Mouse (Mus musculus): ENCODE data around the gene Rgl1. TPM values are rescaled to one million over a fixed set of nuclear protein-coding genes. Genes with fewer than 3 reads are reported as not detected.
"Not testable (repeated sequence)": the region's sequence is repeated elsewhere in the genome, so short reads cannot be mapped to it uniquely, and the experiment has no call there.

Gene Rgl1
- polyA plus RNA-seq, 2 experiments from 2014 or later: 0.09 to 0.19 TPM

DNA sequence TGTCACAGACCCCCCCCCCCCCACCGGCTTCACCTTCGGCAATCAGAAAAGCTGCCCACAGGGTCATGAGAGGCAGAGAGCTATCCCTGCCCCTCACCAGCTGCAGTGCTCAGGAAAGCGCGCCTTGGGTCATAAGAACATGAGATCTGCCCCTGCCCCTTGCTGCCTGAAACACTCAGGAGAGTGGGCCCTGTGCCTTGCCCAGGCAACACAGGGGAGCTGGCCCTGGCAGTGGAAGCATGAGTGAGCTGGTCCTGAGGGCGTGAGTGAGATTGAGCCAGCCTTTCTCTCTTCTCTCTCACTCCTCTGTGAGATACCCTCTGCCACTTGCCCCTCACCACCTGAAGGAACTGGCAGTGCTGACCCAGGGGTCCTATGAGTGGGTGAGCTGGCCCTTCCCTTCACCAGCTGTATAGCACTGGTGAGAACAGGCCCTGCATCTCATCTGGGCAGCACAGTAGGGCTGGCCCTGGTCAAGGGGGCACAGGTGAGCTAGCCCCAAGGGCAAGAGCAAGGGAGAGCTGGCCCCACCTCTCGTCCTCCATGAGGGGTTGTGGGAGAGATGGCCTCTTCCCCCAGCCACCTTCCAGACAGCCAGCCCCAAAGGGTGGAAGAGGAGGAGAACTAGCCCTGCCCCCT, 115.2 kb downstream of the Rgl1 start:
- no peak for ATAC-seq

DNA sequence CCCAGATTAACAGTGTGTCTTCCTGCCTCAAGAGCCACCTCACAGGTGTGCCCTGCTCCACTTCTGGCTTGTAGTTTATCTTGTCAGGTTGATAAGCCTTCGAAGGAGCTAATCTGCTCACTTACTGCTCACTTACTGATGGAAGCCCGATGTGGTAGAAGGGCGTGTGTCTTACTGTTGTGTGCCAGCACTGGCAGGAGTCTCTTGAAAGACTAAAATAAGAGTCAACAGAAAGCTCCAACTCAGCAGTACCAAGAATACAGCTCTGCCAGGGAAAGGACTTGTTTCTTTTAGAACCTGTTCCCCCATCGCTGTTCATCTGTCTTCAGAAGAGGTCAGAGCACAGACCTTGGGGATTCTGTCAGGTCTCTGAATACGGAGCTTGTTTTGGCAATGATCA, 118.1 kb downstream of the Rgl1 start:
- ATAC-seq: no peak

DNA sequence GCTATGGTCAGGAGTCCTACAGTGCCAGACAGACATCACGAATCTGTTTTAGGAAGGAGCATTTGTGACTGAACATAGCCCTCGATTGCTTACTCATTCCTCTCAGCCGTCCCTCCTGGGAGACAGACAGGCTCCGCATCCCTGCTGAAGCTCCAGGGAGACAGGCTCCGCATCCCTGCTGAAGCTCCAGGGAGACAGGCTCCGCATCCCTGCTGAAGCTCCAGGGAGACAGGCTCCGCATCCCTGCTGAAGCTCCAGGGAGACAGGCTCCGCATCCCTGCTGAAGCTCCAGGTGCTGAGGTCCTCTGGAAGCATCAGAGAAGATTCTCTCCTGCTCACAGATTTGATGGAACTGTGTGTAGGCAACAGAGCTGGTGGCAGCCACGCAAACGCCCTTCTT, 123.9 kb downstream of the Rgl1 start:
- not testable (repeated sequence) for ATAC-seq

DNA sequence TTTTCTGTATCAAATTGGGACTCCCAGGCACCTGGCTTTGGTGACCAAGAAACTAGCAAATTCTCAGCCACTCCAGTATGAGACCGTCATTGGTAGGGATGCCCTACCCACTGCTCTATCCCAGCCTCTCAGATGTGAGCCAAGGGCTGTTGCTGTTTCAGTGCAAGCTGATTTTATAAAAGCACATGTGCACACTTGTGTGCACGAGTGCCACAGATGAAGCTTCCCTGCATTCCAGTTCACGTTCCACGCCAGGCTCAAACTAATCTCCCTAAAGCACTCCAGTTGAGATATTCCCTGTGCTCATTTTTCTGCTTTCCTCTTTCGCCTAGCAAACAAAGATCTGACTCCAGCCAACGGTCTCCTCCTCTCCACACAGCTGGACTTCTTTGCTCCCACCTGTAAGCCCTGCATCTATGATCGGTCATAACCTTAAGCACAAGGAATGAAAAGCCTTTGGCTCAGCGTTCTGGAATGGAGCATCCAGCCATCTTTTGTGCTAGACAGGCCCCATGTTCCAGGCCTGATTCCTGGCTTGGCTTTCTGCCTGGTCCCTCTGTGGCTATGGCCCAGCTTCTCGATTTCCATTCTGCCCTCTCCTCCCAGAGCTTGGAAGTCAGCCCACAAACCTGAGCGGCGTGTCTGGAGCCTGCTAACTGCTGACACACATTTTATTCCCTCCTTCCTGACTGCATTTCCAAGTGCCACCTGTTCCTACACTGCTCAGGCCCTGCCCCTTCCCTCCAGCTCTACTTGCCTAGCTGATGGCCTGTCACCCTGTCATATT, 125.8 kb downstream of the Rgl1 start:
- no peak for ATAC-seq

DNA sequence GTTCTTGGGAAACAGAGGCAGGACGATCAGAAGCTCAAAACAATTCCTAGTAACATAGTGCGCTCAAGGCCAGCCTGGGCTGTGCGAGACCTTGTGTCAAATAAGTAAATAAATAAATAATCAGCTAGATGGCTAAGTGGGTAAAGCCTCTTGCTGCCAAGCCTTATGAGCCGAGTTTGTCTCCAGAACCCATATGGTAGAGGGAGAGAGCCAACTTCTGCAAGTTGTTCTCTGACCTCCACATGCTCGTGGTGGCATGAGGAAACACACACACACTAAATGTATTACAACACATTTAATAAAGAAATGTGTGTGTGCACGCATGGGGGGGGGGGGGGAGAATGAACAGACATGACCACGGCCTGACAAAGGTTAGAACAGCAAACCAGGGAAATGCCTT, 126.8 kb downstream of the Rgl1 start:
- no peak for ATAC-seq

DNA sequence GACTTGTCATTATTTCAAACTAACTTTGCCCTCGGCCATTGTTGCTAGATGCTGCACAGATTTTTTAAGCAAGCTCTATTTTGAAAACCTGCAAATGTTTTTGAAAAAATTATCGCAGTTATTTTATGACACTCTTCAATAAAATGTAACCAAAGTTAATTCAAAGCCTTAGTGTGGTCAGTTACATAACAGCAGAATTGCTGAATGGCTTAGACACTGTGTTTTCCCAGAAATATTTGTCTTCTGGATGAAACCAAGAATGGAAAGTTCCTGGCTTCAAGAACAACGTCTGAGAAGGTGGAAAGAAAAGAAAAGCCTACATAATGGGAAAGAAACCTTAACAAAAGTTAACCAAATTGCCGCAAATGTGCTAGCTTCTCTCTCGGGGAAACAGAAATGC, 131.5 kb downstream of the Rgl1 start:
- no peak for ATAC-seq

DNA sequence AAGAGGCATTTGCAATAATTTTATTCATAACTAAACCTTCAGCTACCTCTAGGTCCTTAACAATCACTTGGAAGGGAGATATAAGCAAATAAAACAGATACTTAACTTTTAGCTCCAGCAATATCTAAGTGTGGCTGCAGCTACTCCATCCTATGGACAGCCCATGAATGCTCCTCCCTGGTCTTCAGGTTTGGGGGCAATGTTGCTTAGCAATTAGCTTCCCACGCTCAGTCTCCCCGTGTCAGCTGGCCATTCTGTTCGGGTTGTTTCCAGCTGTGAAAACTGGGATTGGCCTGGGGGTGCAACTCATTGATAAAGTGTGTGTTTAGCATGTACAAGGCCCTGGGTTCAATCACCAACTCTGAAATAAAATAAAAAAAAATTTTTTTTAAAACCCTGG, 136.4 kb downstream of the Rgl1 start:
- no peak for ATAC-seq

DNA sequence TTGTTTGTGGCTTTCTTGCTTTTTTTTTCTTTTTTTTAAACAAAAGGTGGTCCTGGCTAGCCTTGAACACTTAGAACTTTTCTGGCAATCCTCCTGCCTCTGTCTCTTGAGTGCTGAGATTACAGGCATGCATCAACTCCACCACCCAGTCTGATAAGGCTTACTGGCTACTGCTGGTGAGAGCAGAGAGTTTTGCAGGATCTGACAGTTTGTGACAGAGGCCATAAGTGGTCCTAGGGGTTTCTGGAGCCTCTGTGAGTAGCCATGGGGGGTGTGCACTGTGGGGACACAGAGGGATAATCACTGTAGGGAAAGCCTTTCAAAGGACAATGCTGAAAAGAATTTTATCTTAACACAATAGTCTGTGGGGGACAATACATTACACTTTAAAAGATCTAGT, 140.5 kb downstream of the Rgl1 start:
- ATAC-seq: no peak

DNA sequence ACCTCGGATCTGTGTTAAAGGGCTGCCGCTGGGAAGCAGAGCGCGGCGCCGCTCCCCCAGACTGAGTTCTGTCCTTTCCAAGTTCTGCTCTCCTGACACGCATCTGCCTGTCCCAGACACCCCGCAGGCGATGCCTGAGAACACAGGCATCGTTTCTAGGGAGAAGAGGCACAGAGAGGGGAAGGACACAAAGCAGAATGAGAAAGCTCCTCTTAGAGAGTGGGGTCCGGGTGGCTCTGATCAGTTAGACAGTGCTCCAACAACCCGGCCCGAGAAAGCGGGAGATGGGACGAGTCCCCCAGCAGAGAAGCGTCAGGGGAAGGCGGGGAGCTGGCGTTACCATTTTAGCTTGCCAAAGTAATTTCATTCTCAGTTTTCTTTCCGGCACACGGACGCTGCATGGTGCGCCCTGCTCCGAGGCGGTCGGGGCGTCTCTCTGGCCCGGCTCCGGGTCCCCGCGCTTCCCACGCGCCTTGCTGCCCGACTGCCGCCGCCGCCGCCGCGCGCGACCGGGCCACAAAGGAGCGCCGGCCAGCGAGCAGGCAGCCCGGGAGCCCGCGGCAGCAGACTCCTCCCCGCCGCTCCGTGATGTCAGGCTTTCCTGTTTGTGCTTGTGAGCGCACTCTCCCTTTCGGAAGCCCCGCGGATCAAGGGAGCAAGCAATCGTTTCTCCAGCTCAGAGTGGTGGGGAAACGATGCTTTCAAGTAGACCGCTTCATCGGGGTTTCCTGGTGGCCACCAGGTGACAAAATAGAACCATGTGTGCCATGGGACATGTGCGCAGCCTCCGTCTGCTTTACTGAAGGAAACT, 141.3 kb downstream of the Rgl1 start:
- ATAC-seq: peak; percentile 68

DNA sequence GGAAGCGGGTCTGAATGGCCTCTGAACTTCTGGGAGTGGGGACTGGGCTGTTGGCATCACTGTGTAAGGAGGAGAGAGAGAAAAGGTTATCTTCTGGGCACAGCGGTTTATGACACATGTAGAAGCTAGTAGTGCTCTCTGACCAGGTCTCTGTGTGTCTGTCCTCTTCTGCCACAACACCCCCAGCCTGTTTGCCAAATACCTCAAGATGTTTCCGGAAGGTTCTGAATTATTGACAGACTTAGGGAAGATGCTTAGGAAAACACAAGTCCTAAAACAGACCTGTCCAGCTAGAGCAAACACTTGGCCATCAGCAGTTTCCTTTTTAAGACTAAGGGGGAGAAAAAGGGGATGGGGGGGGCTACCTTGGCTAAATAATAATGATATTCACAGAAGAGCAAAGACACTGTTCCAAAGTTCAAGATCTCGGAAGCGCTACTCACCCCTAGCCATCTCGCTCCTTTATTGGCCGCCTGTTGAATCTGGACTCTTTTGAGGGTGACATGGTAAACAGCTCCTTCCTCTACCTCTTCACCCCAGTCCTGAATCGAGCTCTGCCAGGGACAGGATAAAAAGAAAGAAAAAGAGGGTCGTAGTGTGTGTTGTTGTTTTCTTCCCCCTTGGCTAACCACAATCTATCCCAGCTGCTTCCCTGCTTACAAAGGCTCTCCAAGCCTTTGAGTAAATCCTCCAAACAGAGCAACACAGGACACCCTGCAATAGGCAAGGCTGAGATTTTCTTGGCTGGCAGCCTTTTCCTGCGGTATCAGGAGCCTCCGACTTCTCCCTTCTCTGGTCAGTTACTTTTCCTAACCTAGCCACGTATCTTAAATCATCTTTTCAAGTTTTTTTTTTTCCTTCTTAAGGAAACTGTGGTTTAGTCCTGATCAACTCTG, 142.5 kb downstream of the Rgl1 start:
- no peak for ATAC-seq

DNA sequence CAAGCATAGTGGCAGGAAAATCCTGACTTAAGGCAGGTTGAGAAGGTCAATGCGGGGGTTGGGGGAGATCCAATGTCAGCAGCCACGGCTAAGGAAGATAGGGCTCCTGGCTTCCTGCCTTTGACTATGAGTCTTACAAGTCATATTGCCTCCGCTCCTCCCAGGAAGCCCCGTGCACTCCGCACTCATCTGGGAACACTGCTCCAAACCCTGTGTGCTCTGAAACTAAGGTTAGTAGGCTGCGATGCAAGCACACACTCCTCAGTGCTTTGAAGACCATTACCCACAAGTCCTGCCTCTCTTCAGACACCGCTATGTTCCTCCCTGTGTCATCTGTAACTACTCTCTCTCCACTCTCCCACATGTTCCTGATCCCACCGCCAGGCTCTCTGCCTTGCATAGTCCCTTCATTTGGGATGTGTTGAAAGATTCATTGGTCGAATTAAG, 143.4 kb downstream of the Rgl1 start:
- ATAC-seq: no peak

DNA sequence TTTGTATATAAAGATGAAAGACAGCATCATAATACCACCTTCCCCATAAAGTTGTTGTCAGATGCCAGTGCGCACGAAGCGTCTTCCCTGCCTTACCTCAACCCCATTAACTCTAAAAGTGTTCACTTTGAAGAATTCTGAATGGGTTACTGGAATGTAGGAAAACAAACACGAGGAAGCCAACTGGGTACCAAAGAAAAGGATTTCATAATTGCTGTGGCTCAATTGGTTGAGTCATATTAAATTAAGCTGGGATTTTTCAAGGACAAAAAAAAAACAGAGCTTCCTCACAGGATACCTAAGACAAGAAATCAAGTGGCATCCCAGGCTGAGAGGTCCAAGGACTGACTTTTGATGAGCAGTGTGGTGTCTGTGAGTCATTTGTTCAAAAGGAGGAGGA, 144.5 kb downstream of the Rgl1 start:
- no peak for ATAC-seq

DNA sequence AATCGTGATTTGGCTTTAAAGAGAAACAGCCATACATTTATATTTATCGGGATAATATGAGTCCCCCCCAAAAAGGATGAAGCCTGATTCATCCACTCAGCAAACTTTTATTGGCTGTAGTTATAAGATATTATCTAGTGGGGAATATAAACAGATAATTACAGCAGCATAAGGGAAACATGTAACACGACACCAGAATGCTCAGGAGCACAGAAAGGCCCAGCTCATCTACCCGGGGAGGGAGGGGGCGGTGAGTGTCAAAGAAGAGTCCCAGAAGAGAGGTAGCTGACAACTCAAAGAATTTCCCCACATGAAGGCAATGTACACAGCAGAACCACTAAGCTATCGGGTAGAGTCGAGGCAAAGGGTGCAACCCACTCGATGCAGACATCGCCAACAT, 146.8 kb downstream of the Rgl1 start:
- no peak for ATAC-seq

DNA sequence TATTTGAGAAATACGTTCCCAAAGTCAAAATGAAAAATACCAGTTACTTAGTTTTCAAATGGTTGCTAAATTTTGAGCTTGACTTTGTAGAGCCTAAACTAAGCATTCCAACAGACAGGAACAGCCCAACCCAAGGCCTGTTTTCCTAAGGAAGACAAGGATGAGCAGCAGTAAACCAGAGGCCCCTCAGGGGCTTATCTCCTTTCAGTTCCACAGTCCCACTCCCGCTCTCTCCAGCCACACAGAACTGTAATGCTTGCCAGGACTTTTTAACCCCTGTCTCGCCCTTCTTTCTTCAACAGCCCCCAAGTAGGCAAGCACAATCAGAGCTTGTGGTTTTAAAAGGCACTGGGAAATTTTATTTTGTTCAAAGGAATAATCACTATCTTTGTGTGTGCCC, 147.3 kb downstream of the Rgl1 start:
- no peak for ATAC-seq

DNA sequence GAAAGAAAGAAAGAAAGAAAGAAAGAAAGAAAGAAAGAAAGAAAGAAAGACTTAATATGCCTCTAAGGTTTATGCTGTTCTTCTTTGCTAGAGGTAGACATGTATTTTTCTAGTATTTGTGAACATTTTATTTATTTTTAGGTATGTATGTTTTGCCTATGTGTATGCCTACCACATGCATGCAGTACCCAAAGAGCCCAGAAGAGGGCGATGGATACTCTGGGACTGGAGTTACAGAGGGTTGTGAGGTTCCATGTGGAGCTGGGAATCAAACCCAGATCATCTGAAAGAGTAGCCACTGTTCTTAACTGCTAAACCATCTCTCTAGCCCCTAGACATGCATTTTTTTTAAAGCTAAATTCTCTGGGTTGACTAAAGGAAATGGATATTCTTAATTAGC, 147.8 kb downstream of the Rgl1 start:
- ATAC-seq: no peak

DNA sequence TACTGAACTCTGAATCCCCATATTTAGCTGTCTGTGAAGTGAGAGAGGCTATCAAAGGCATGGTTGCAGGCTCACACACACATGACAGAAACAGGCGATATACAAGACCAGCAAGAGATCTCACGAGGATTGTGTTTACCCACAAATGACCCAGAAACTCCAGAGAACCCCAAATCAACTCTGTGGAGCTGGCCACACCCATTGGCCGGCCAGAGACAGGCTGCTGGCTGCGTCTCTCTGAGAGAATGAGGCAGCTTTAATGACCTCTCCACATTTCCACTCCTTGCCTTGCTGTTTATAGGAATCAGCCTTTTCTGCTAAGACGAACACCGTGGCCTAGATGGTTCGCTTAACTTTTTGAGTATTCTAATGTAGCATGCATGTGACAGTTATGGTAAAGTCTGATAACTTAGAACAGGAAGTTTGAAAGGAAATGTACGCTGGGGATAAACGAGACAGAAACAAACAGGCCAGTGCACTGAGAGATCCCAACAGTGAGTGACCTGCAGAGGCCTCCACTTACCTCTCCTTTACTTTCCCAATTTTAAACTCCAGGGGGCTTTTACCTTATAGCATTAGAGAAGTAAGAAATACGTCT, 148.3 kb downstream of the Rgl1 start:
- ATAC-seq: no peak

DNA sequence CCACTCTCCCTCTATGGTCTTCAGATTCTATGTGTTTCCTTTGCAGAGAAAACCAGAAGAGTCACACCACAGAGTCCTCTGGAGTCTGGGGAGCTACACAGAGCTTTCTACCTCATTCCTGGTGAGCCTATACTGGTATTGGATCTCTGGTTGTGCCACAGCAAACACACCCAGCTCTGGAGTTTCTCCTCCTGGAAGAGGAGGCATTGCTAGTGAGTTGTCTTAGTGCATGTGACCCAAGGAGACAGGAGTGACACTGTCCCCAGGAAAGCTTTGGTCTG, 149.4 kb downstream of the Rgl1 start:
- no peak for ATAC-seq

DNA sequence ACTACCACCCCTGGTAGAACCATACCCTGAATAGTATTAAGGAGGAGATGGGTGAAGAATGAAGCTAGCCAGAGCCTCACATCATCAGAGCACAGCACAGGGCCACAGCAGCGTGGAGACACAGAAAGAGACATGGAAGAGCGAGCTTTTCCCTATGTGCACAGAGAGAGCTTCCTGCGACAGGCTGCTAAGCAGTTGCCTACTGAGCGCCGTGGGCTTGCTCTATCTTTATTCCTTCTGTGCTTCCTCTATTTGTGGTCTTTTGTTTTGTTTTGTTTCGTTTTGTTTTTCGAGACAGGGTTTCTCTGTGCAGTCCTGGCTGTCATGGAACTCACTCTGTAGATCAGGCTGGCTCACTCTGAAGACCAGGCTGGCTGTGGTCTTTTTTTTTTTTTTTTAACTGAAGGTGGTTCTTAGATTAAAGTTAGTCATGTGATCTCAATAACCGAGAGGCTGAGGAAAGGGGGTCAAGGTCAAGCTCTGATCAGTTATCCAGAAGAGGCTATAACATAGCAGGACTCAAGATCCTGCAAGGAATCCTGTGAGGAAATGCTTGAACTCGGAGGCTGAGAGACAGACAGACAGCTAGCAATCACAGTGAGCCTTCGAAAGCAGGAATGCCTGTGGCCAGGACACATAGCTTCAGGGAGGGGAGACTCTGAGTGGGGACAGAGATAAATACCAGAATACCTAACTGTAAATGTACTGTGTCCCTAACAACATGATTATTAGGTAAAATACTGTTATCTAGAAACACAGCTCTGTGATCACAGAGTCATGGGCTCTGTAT, 150.0 kb downstream of the Rgl1 start:
- ATAC-seq: no peak

DNA sequence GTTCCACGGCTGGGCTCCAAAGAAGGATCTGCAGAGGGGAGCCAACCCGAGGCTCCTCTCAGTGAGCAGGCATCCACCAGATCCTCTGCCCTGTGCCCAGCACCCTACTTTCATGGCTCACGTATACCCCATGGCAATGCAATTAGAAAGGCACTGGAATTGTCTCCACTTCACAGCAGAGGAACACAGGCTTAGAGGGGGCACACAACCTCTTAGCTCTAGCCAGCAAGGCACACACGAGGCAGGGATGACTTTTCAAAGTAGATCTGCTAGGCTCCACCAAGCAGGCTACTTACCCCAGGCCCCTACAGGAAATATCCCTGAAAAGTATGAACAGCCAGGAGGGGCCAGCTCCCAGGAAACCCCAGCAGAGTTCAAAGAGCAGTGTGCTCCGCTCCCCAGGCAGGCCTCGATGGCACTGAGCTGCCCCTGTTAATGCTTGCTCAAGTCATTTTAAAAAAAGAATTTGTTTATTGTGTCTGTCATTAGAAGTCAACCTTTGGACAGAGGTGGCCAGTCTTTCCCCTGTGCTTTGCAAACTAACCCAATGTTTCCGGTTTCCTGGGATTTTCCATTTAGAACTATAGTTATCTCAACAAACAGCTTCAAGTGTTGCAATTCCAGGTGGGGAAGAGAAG, 151.3 kb downstream of the Rgl1 start:
- no peak for ATAC-seq

DNA sequence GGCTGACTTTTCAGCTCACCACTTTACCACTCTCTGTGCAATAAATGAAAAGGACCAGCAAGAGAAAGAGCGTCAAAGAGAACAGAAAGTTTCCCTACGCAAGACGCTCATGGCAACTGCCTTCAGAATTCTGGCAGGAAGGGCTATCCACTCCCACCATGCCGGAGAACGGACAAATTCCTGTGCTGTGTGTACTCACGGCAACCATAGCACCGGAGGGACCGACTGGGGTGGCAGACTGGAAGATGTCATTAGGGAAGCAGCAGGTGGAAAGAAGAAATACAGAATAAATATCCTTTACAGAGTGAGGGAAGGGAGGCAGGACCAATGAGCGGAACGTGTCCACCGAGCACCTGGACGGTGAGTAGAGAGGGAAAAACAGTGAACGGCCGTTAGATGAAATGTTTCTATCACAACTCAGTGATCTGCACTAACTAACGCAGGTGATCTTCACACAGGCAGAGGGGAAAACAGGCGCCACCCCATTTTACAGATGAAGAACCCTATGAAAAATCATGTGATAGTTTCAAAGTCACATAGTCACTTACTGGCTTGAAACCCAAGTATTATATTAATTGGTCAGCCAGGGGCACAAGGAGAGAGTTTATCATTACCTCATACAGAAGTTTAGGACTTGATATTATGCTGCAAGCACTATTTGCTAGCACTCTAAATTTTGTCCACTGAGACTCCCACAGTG, 152.8 kb downstream of the Rgl1 start:
- ATAC-seq: no peak
